Mouse (Mus musculus) thymus, postnatal 0 days (tissue): ENCODE measurements around the gene Vstm2l. TPM values are rescaled to one million over a fixed set of nuclear protein-coding genes. Genes with fewer than 3 reads are reported as not detected.

Experiments used
- DNase-seq: peaks from one replicate; pipeline ENCODE4 v3.0.0-alpha.2; 2015; ENCODE audit warnings: low spot score
- polyA plus RNA-seq: library from polyadenylated mRNA; unstranded; fragments of >200 nt; fragmentation: Nextera tagmentation; extraction: Ambion mirVana; gene quantifications from 2 replicates; pipeline ENCODE4 v1.2.1, GENCODE M21; 2015

Vstm2l gene
- polyA plus RNA-seq, 1 experiment from 2014 or later = not detected

GRCm38 (mm10) chr2:157991026-157991425, 76.6 kb downstream of the Vstm2l start:
- no peak for DNase-seq

DNA sequence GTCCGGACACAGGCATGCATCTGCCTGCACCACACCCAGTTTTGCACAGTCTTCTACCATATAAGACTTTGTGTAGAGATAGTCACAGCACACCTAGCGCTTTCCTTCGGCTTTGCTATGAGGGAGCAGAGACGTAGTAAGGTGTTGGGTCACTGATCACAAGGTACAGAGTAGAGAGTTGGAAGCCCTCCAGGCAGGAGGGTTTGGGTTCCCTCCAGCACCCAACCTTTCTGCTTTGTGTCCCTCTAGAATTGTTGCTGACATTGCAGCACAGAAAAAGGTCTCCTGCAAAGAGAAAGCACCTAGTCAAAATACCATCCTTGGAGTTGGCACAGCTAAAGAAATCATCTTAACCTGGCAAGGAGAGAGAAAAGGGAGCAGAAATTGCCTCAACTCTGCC, 78.0 kb downstream of the Vstm2l start:
- no peak for DNase-seq

Other genes with a start within 250 kb of the Vstm2l start
- gene Ctnnbl1, start 177.3 kb upstream of the Vstm2l start, polyA plus RNA-seq = 67.8 and 74.7 TPM in 2 replicates
- gene Tti1, start 113.8 kb downstream of the Vstm2l start, polyA plus RNA-seq = 18.9 and 22.0 TPM in 2 replicates
- 39.6 and 47.8 TPM in 2 replicates for gene Rprd1b, start 113.8 kb downstream of the Vstm2l start, polyA plus RNA-seq
- gene Tgm2, start 231.8 kb downstream of the Vstm2l start, polyA plus RNA-seq = 8.5 and 9.0 TPM in 2 replicates